Mouse (Mus musculus) stomach, postnatal 0 days (tissue): ENCODE results near the gene Acnat1.

Experiments used
- CTCF ChIP-seq: IDR thresholded peaks from 2 replicates; pipeline ENCODE4 v1.5.1; 2016; ENCODE audit warnings: antibody characterized with exemption, low read depth, mild to moderate bottlenecking, moderate library complexity
- EP300 ChIP-seq: optimal IDR thresholded peaks from 2 replicates; pipeline ENCODE3; 2016; ENCODE audit warnings: antibody characterized with exemption

GRCm38 (mm10) chr4:49456171-49456570, 17.5 kb downstream of the Acnat1 start:
- TF ChIP-seq CTCF: no peak
- TF ChIP-seq EP300: no peak
